Mouse (Mus musculus): ENCODE measurements around the gene Car2.

Car2 gene

GRCm38 (mm10) chr3:14879293-14879692 is 6.8 kb upstream of the Car2 start:
- DNase-seq (ENCODE audit: low spot score) = no peak

- DNase-seq (ENCODE audit: low spot score) = no peak
Measured at GRCm38 (mm10) chr3:14880277-14880676, 5.8 kb upstream of the Car2 start.

GRCm38 (mm10) chr3:14882005-14882404 is 4.1 kb upstream of the Car2 start:
- no peak for DNase-seq (ENCODE audit: low spot score)

- no peak for DNase-seq (ENCODE audit: low spot score)
Measured at GRCm38 (mm10) chr3:14882756-14883155, 3.3 kb upstream of the Car2 start.

GRCm38 (mm10) chr3:14884826-14885225 is 1.2 kb upstream of the Car2 start:
- DNase-seq (ENCODE audit: low spot score) = no peak

GRCm38 (mm10) chr3:14887134-14887666 is 1.1 kb downstream of the Car2 start:
- DNase-seq (ENCODE audit: low spot score) = no peak

GRCm38 (mm10) chr3:14887686-14888295 is 1.7 kb downstream of the Car2 start:
- DNase-seq (ENCODE audit: low spot score) = no peak

GRCm38 (mm10) chr3:14888549-14888948 is 2.5 kb downstream of the Car2 start:
- no peak for DNase-seq (ENCODE audit: low spot score)

- DNase-seq (ENCODE audit: low spot score) = no peak
Measured at GRCm38 (mm10) chr3:14889085-14889484, 3.0 kb downstream of the Car2 start.

GRCm38 (mm10) chr3:14889716-14890409 is 3.8 kb downstream of the Car2 start:
- DNase-seq (ENCODE audit: low spot score) = no peak

DNA sequence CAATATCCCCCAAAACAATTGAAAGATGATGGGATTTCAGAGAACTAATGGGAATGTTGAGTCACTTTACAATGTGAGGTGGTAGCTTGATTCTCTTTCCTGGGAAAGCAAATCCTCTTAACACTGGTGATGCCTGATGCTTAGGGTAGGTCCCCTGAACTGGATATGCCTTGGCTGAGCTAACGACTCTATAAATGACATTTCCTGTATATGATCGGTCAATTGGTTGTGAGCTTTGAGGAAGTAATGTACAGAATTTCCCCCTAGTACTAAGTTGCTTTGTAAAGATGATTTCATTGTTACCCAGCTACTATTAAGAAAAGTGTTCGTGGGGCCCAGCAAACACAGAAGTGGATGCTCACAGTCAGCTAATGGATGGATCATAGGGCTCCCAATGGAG is 6.9 kb downstream of the Car2 start:
- DNase-seq (ENCODE audit: low spot score) = no peak

DNA sequence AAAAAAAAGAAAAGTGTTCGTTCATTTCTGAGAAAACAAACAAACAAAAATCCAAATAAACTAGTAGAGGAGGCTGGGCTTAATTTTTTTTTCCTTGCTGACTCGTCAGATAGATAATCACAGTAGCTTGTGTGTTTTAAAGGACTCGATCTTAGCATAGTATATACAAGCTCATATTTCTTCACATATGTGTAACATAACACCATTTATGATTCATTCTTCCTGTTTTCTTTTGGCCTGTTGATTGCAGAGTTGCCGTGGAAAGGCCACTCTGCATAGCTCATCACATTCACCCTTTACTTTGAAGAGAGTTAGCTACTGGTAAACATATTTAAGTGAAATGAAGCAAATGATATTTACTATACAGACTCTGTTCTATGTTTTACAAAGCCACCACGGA is 7.6 kb downstream of the Car2 start:
- DNase-seq (ENCODE audit: low spot score) = no peak

GRCm38 (mm10) chr3:14895333-14895732 is 9.3 kb downstream of the Car2 start:
- no peak for DNase-seq (ENCODE audit: low spot score)

DNA sequence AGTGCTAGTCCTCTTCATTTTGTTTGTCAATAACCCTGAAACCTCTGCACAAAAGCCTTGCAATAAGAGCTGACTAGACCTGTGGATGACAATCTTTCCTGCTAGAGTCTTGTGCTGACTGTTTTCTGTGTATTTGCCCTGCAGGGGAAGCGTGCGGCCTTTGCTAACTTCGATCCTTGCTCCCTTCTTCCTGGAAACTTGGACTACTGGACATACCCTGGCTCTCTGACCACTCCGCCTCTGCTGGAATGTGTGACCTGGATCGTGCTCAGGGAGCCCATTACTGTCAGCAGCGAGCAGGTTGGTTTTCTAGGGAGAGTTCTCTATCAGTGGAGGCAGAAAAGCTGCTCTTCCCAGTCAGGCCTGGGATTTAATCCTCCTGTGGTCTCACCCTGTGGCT is 11.7 kb downstream of the Car2 start:
- DNase-seq (ENCODE audit: low spot score) = no peak

GRCm38 (mm10) chr3:14903380-14903779 is 17.3 kb downstream of the Car2 start:
- DNase-seq (ENCODE audit: low spot score) = no peak

DNA sequence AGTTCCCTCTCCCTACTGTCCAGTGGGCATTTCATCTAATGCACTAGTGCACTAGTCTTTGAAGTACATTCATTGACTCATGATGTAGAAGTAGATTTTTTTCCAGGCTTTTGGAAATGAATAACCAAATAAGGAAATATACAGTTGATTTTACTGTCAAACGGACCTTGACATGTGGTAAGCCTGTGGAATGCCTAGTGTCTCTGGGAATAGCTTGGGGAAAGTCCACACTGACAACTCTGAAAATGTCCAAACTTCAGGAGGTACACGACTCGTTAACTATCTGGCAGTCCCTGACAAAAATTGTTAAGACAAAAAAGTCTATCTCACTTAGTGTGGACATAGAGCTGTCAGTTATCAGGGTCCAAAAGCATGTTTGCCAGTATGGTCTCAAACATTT is 18.1 kb downstream of the Car2 start:
- no peak for DNase-seq (ENCODE audit: low spot score)

DNA sequence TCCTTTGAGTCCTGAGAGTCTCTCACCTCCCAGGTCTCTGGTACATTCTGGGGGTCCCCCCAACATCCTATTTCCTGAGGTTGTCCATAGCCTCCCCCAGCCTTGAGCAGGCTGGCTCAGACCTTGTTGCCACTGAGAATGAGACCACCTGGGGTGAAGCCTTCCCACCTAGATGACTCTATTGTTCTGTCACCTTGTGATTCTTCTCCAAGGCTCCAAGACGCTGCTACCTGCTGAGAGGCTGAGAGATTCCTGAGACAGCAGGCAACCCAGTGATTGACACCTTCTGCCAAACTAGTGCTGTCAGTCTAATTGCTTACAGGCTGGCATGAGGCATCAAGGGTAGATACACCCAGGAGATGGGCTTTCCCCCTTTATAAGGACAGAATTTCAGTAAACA is 21.2 kb downstream of the Car2 start:
- no peak for DNase-seq (ENCODE audit: low spot score)

- no peak for DNase-seq (ENCODE audit: low spot score)
Measured at GRCm38 (mm10) chr3:14911992-14912582, 26.0 kb downstream of the Car2 start.

- DNase-seq (ENCODE audit: low spot score) = no peak
Measured at GRCm38 (mm10) chr3:14913774-14914173, 27.7 kb downstream of the Car2 start.

DNA sequence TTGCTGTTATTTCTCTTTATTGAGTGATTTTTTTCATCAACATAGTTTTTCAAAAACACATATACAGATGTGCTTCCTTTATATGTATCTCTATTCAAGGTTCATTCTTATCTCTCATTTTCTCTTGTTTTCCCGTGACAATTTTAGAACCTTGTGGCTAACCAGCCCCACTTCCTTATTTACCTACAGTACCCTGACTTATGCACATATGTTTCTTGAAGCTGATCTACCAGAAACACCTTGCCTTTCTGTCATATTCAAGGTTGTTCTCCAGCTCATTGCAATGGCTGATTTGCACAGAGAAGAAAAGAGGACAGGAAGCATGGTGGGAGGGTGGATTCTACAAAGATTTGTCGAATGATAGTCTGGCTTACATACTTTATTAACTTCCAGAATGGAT is 29.3 kb downstream of the Car2 start:
- no peak for DNase-seq (ENCODE audit: low spot score)

GRCm38 (mm10) chr3:14917261-14917660 is 31.2 kb downstream of the Car2 start:
- no peak for DNase-seq (ENCODE audit: low spot score)

DNA sequence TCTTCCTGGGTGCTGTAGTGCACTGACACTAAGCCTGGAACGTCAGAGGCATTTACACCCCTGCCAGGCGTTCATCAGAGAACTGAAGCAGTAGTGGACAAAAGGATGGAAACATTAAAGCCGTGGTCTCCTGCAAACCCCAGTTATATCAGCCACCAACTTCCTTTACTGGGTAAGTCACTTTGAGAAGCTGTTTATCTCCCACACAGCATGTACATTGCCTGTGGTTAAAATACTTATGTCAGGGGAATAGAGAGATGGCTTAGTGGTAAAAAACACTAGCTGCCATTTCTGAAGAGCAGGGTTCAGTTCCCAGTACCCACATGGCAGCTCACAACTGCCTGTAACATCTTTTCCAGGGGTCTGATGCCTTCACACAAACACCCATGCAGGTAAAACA is 58.6 kb downstream of the Car2 start:
- DNase-seq (ENCODE audit: low spot score) = no peak

- DNase-seq (ENCODE audit: low spot score) = no peak
Measured at GRCm38 (mm10) chr3:14945627-14946026, 59.6 kb downstream of the Car2 start.
